Mouse (Mus musculus): Measurements from ENCODE around the gene Sik2. TPM values are rescaled to one million over a fixed set of nuclear protein-coding genes. Genes with fewer than 3 reads are reported as not detected.

The Sik2 gene
- total and polyA plus RNA-seq, 2 experiments from 2014 or later: 9.1 to 23.9 TPM

GRCm38 (mm10) chr9:50964911-50965310 is 44.0 kb downstream of the Sik2 start:
- Histone ChIP-seq H3K9ac (replicated peaks; ENCODE audit: low read depth, low read length) (no peak overlapping the region), H3K27me3 (ENCODE audit: control insufficient read depth, insufficient read depth, low read length) (no peaks in the 10 kb centered on the region), H3K4me1 (ENCODE audit: control insufficient read depth, insufficient read depth) (0 out of 2 replicates have a peak, but pooled peaks cover 3% of the 10 kb centered on the region), H3K4me3 (ENCODE audit: low read depth, low read length) (no peak overlapping the region), H3K9me3 (replicated peaks; ENCODE audit: control insufficient read depth, low read length) (no peaks in the 10 kb centered on the region), H3K27ac (ENCODE audit: low read depth) (no peak overlapping the region), H3K4me2 (ENCODE audit: low read depth, low read length) (no peak overlapping the region), H3K36me3 (replicated peaks; ENCODE audit: control insufficient read depth, insufficient read depth, low read length) (no peaks in the 10 kb centered on the region)
- ATAC-seq (ENCODE audit: insufficient read depth, low read depth): no peak
- DNase-seq (ENCODE audit: low spot score): no peak
- WGBS: 68% methylated on average over 2 of the region's 2 CpGs
- TF ChIP-seq EP300 (IDR thresholded peaks at IDR 0.05; ENCODE audit: low read depth): no peak
- TF ChIP-seq CTCF (IDR thresholded peaks at IDR 0.05; ENCODE audit: low read depth): no peak

- ATAC-seq (ENCODE audit: insufficient read depth, low read depth) (no peak), DNase-seq (ENCODE audit: low spot score) (no peak)
- Histone ChIP-seq H3K4me1 (ENCODE audit: control insufficient read depth, insufficient read depth) (no peaks in the 10 kb centered on the region), H3K9ac (replicated peaks; ENCODE audit: low read depth, low read length) (no peak overlapping the region), H3K36me3 (replicated peaks; ENCODE audit: control insufficient read depth, insufficient read depth, low read length) (no peaks in the 10 kb centered on the region), H3K9me3 (replicated peaks; ENCODE audit: control insufficient read depth, low read length) (0 out of 2 replicates have a peak, but pooled peaks cover 4% of the 10 kb centered on the region), H3K4me2 (ENCODE audit: low read depth, low read length) (no peak overlapping the region), H3K4me3 (ENCODE audit: low read depth, low read length) (no peak overlapping the region), H3K27ac (ENCODE audit: low read depth) (no peak overlapping the region), H3K27me3 (ENCODE audit: control insufficient read depth, insufficient read depth, low read length) (no peaks in the 10 kb centered on the region)
- TF ChIP-seq CTCF (IDR thresholded peaks at IDR 0.05; ENCODE audit: low read depth) (no peak), EP300 (IDR thresholded peaks at IDR 0.05; ENCODE audit: low read depth) (no peak)
- whole genome bisulfite sequencing: 46% methylated on average over 6 of the region's 6 CpGs
Measured at GRCm38 (mm10) chr9:50957956-50958489, 50.9 kb downstream of the Sik2 start.

- no peak overlapping the region for H3K4me3 ChIP-seq (ENCODE audit: low read depth, low read length)
- 88% methylated on average over 3 of the region's 3 CpGs for WGBS
- TF ChIP-seq EP300 (IDR thresholded peaks at IDR 0.05; ENCODE audit: low read depth) (no peak), CTCF (IDR thresholded peaks at IDR 0.05; ENCODE audit: low read depth) (no peak)
Measured at GRCm38 (mm10) chr9:50955176-50955575, 53.7 kb downstream of the Sik2 start.

GRCm38 (mm10) chr9:50948097-50948823 is 60.6 kb downstream of the Sik2 start:
- Histone ChIP-seq H3K4me3 (ENCODE audit: low read depth, low read length) (no peak overlapping the region), H3K4me1 (ENCODE audit: control insufficient read depth, insufficient read depth) (no peaks in the 10 kb centered on the region), H3K4me2 (ENCODE audit: low read depth, low read length) (no peak overlapping the region), H3K9ac (replicated peaks; ENCODE audit: low read depth, low read length) (no peak overlapping the region), H3K27ac (ENCODE audit: low read depth) (no peak overlapping the region), H3K9me3 (replicated peaks; ENCODE audit: control insufficient read depth, low read length) (no peaks in the 10 kb centered on the region), H3K27me3 (ENCODE audit: control insufficient read depth, insufficient read depth, low read length) (no peaks in the 10 kb centered on the region), H3K36me3 (replicated peaks; ENCODE audit: control insufficient read depth, insufficient read depth, low read length) (no peaks in the 10 kb centered on the region)
- TF ChIP-seq EP300 (IDR thresholded peaks at IDR 0.05; ENCODE audit: low read depth): no peak
- no peak for TF ChIP-seq CTCF (IDR thresholded peaks at IDR 0.05; ENCODE audit: low read depth)
- DNase-seq (ENCODE audit: low spot score): no peak
- 83% methylated on average over 7 of the region's 7 CpGs for WGBS
- no peak for ATAC-seq (ENCODE audit: insufficient read depth, low read depth)

More at GRCm38 (mm10) chr9:50955176-50955575, 53.7 kb downstream of the Sik2 start:
- H3K27ac ChIP-seq (ENCODE audit: low read depth): no peak overlapping the region
- no peaks in the 10 kb centered on the region for H3K27me3 ChIP-seq (ENCODE audit: control insufficient read depth, insufficient read depth, low read length)
- no peak overlapping the region for H3K4me2 ChIP-seq (ENCODE audit: low read depth, low read length)
- DNase-seq (ENCODE audit: low spot score) (no peak), ATAC-seq (ENCODE audit: insufficient read depth, low read depth) (no peak)
- H3K9me3 ChIP-seq (replicated peaks; ENCODE audit: control insufficient read depth, low read length): 0 out of 2 replicates have a peak, but pooled peaks cover 4% of the 10 kb centered on the region
- no peak overlapping the region for H3K9ac ChIP-seq (replicated peaks; ENCODE audit: low read depth, low read length)
- no peaks in the 10 kb centered on the region for H3K4me1 ChIP-seq (ENCODE audit: control insufficient read depth, insufficient read depth)
- H3K36me3 ChIP-seq (replicated peaks; ENCODE audit: control insufficient read depth, insufficient read depth, low read length): no peaks in the 10 kb centered on the region

- ATAC-seq (ENCODE audit: insufficient read depth, low read depth): no peak
- no peak overlapping the region for H3K27ac ChIP-seq (ENCODE audit: low read depth)
- H3K27me3 ChIP-seq (ENCODE audit: control insufficient read depth, insufficient read depth, low read length): no peaks in the 10 kb centered on the region
- no peaks in the 10 kb centered on the region for H3K9me3 ChIP-seq (replicated peaks; ENCODE audit: control insufficient read depth, low read length)
- H3K4me3 ChIP-seq (ENCODE audit: low read depth, low read length): no peak overlapping the region
- no peak overlapping the region for H3K9ac ChIP-seq (replicated peaks; ENCODE audit: low read depth, low read length)
- TF ChIP-seq EP300 (IDR thresholded peaks at IDR 0.05; ENCODE audit: low read depth) (no peak), CTCF (IDR thresholded peaks at IDR 0.05; ENCODE audit: low read depth) (no peak)
- no peaks in the 10 kb centered on the region; the same call in 1 of the 2 replicates for H3K4me1 ChIP-seq (ENCODE audit: control insufficient read depth, insufficient read depth)
- no peak overlapping the region for H3K4me2 ChIP-seq (ENCODE audit: low read depth, low read length)
- no peaks in the 10 kb centered on the region for H3K36me3 ChIP-seq (replicated peaks; ENCODE audit: control insufficient read depth, insufficient read depth, low read length)
- no peak for DNase-seq (ENCODE audit: low spot score)
- 45% methylated on average over 1 of the region's 1 CpGs for WGBS
Measured at GRCm38 (mm10) chr9:50946338-50946737, 62.5 kb downstream of the Sik2 start.

Measured in heart, postnatal 0 days (tissue).